Mouse (Mus musculus) embryonic facial prominence, embryonic 14.5 days (tissue): ENCODE results near the gene Pqlc2. TPM values are rescaled to one million over a fixed set of nuclear protein-coding genes. Genes with fewer than 3 reads are reported as not detected.

ENCODE experiments used
- ATAC-seq: fragments of 200-750 bp; cut with Nextera tagmentation; 2 replicates; pipeline ENCODE4 v1.8.0; 2017; ENCODE audit warnings: low read depth, moderate number of reproducible peaks, moderate TSS enrichment
- DNase-seq: peaks from one replicate; pipeline ENCODE4 v3.0.0-alpha.2; 2015; ENCODE audit warnings: low spot score
- H3K27ac ChIP-seq: fragments of 300-500 bp; sonication (generic); replicated peaks from 2 replicates; pipeline ENCODE4 v1.5.1; 2014; ENCODE audit warnings: low read depth, mild to moderate bottlenecking, low read length, moderate library complexity
- H3K27me3 ChIP-seq: fragments of 300-500 bp; sonication (generic); replicated peaks from 2 replicates; pipeline ENCODE4 v1.6.1; 2014; ENCODE audit warnings: low read length; ENCODE audit not compliant: control insufficient read depth, insufficient read depth
- H3K36me3 ChIP-seq: fragments of 300-500 bp; sonication (generic); 2 replicates; pipeline ENCODE4 v1.6.1; 2014; ENCODE audit warnings: low read length, mixed read lengths; ENCODE audit not compliant: control insufficient read depth, insufficient read depth
- H3K4me1 ChIP-seq: fragments of 300-500 bp; sonication (generic); 2 replicates; pipeline ENCODE4 v1.6.1; 2014; ENCODE audit warnings: antibody characterized with exemption, low read length; ENCODE audit not compliant: control insufficient read depth, insufficient read depth
- H3K4me2 ChIP-seq: fragments of 300-500 bp; sonication (generic); 2 replicates; pipeline ENCODE4 v1.6.1; 2014; ENCODE audit warnings: low read depth, mild to moderate bottlenecking, low read length, moderate library complexity, mixed read lengths
- H3K4me3 ChIP-seq: fragments of 300-500 bp; sonication (generic); 2 replicates; pipeline ENCODE4 v1.5.1; 2014; ENCODE audit warnings: low read depth, mild to moderate bottlenecking, low read length
- H3K9ac ChIP-seq: fragments of 300-500 bp; sonication (generic); 2 replicates; pipeline ENCODE4 v1.6.1; 2014; ENCODE audit warnings: low read depth, mild to moderate bottlenecking, low read length, moderate library complexity, mixed read lengths
- H3K9me3 ChIP-seq: fragments of 300-500 bp; sonication (generic); 2 replicates; pipeline ENCODE4 v1.6.1; 2016; ENCODE audit warnings: low read length; ENCODE audit not compliant: control insufficient read depth
- WGBS: fragments of 180-500 bp; shearing (Covaris S2); extraction: QIAGEN DNeasy Blood & Tissue Kit; methylation state at CpG from one replicate; pipeline ENCODE4 v1.1.7; 2014; 5-methylcytosine and 5-hydroxymethylcytosine counted together
- polyA plus RNA-seq: library from polyadenylated mRNA; unstranded; fragments of >200 nt; fragmentation: Nextera tagmentation; extraction: Ambion mirVana; gene quantifications from 2 replicates; pipeline ENCODE4 v1.2.1, GENCODE M21; 2014

Pqlc2 gene
- polyA plus RNA-seq, 1 experiment from 2014 or later = 10.9 TPM

DNA sequence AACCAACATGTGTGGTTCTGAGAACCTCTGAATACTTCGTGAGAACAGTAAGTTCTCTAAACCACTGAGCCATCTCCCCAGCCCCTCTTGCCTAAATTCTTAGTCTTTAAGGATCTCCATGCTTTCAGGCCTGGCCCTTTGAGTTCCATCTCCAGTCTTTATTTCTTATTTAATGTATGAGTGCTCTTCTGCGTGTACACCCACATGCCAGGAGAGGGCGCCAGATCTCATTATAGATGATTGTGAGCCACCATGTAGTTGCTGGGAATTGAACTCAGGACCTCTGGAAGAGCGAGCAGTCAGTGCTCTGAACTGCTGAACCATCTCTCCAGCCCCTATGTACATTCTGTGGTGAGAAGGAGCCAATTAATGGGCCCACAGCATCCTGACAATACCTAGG is 2.1 kb upstream of the Pqlc2 start:
- no peak for ATAC-seq
- H3K36me3 ChIP-seq = peaks cover 33% of the 10 kb centered on the region
- 51% methylated on average over 4 of the region's 4 CpGs for WGBS
- H3K4me3 ChIP-seq = no peak overlapping the region
- H3K4me2 ChIP-seq = no peak overlapping the region
- H3K4me1 ChIP-seq = peaks cover 12% of the 10 kb centered on the region
- H3K9me3 ChIP-seq = no peaks in the 10 kb centered on the region
- no peaks in the 10 kb centered on the region for H3K27me3 ChIP-seq
- H3K9ac ChIP-seq = no peak overlapping the region
- no peak overlapping the region for H3K27ac ChIP-seq
- DNase-seq = peak; percentile 23

DNA sequence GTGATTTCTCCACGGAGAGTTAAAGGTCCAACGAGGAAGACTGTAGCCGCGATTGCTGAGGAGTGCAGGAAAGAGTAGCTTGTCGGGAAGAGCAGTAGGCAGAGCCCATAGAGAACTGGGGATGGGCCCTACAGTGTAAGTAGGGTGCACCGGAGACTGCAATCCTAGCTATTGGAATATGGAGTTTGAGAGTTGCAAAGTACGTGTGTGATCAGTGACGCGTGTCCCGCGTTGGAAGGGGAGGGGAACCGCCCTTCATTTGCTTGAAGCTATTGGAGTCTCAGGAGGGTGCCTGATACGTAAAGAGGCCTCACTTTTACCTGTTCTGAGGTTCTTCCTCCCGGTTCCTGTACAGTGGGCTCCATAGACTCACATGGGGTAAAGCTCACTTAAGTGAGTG is 1.2 kb upstream of the Pqlc2 start:
- ATAC-seq = no peak
- WGBS = 15% methylated on average over 14 of the region's 14 CpGs
- Histone ChIP-seq H3K27ac (no peak overlapping the region), H3K4me2 (peak overlapping the region; percentile 93), H3K9ac (peak overlapping the region; percentile 91), H3K9me3 (no peaks in the 10 kb centered on the region), H3K4me1 (peaks cover 12% of the 10 kb centered on the region), H3K36me3 (peaks cover 24% of the 10 kb centered on the region), H3K4me3 (peak overlapping the region; percentile 95), H3K27me3 (no peaks in the 10 kb centered on the region)
- DNase-seq = no peak

GRCm38 (mm10) chr4:139310899-139311701 is 592 bp upstream of the Pqlc2 start:
- H3K4me3 ChIP-seq = peak overlapping the region; percentile 95
- H3K27me3 ChIP-seq = no peaks in the 10 kb centered on the region
- ATAC-seq (peak; percentile 73), DNase-seq (peak; percentile 46)
- H3K9me3 ChIP-seq = no peaks in the 10 kb centered on the region
- peak overlapping the region; percentile 65 for H3K27ac ChIP-seq
- H3K4me2 ChIP-seq = peak overlapping the region; percentile 93
- H3K36me3 ChIP-seq = peaks cover 20% of the 10 kb centered on the region
- peaks cover 12% of the 10 kb centered on the region for H3K4me1 ChIP-seq
- H3K9ac ChIP-seq = peak overlapping the region; percentile 91
- WGBS = under 1% methylated on average over 32 of the region's 53 CpGs

GRCm38 (mm10) chr4:139309651-139310050 is 857 bp downstream of the Pqlc2 start:
- Histone ChIP-seq H3K4me2 (peak overlapping the region; percentile 93), H3K4me1 (peaks cover 12% of the 10 kb centered on the region), H3K36me3 (peaks cover 16% of the 10 kb centered on the region; the same call in 1 of the 2 replicates), H3K4me3 (peak overlapping the region; percentile 95), H3K27ac (no peak overlapping the region), H3K9ac (peak overlapping the region; percentile 91), H3K9me3 (no peaks in the 10 kb centered on the region), H3K27me3 (no peaks in the 10 kb centered on the region)
- ATAC-seq (no peak), DNase-seq (no peak)
- WGBS = 21% methylated on average over 6 of the region's 6 CpGs

- Histone ChIP-seq H3K4me2 (no peak overlapping the region), H3K4me1 (peaks cover 12% of the 10 kb centered on the region), H3K27me3 (no peaks in the 10 kb centered on the region), H3K9me3 (no peaks in the 10 kb centered on the region), H3K36me3 (peaks cover 9% of the 10 kb centered on the region; the same call in 1 of the 2 replicates), H3K4me3 (no peak overlapping the region), H3K9ac (no peak overlapping the region), H3K27ac (no peak overlapping the region)
- no peak for ATAC-seq
- WGBS = 88% methylated on average over 4 of the region's 5 CpGs
- DNase-seq = no peak
Measured at GRCm38 (mm10) chr4:139307916-139308315, 2.6 kb downstream of the Pqlc2 start.

GRCm38 (mm10) chr4:139305521-139305920 is 5.0 kb downstream of the Pqlc2 start:
- Histone ChIP-seq H3K36me3 (peaks cover 31% of the 10 kb centered on the region; the same call in 1 of the 2 replicates), H3K4me1 (peaks cover 5% of the 10 kb centered on the region), H3K4me3 (no peak overlapping the region), H3K27me3 (no peaks in the 10 kb centered on the region), H3K9ac (no peak overlapping the region), H3K9me3 (no peaks in the 10 kb centered on the region), H3K27ac (no peak overlapping the region), H3K4me2 (no peak overlapping the region)
- WGBS = 88% methylated on average over 3 of the region's 3 CpGs
- ATAC-seq = no peak
- DNase-seq = no peak

DNA sequence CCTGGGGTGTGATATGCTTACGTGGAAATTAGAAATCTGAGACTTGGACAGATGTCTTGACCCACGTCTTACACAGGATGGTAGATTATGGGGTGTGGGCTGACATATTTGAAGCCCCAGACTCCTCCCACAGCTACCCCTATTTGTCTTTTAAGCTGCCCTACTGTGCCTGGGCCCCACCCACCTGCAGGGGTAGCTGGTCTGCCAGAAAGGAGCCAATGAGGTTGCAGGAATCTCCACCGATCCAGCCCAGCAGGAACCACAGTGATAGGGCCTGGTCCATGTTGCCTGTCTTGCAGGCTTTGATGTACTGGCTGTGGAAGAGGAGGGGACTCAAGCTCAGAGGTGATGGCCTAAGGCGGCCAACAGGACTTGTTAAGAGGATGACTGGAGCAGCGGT is 8.3 kb downstream of the Pqlc2 start:
- 55% methylated on average over 5 of the region's 5 CpGs for WGBS
- no peaks in the 10 kb centered on the region for H3K4me1 ChIP-seq
- no peaks in the 10 kb centered on the region for H3K9me3 ChIP-seq
- H3K27ac ChIP-seq = no peak overlapping the region
- DNase-seq (no peak), ATAC-seq (no peak)
- H3K36me3 ChIP-seq = peaks cover 51% of the 10 kb centered on the region; the same call in 1 of the 2 replicates
- no peaks in the 10 kb centered on the region for H3K27me3 ChIP-seq
- H3K9ac ChIP-seq = no peak overlapping the region
- no peak overlapping the region for H3K4me2 ChIP-seq
- no peak overlapping the region for H3K4me3 ChIP-seq

DNA sequence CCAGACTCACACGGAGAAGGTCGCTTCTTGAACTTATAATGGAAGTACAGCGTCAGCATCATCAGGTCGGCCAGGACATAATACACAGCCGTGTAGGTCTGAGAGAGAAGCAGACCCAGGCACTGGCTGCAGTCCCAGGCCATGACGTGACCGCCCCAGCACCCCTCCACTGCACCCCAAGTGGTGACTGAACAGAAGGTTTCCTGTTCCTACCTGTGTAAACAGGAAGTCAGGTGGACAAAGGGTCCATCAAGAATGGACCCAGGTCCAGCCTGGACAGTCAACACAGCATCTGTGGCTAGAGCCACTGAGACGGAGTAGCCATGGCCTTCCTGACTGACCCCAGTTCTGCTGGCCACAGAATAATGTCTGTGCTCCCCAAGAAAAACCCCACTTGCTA is 8.7 kb downstream of the Pqlc2 start:
- H3K4me3 ChIP-seq = no peak overlapping the region
- H3K9ac ChIP-seq = no peak overlapping the region
- H3K27ac ChIP-seq = no peak overlapping the region
- peaks cover 51% of the 10 kb centered on the region; the same call in 1 of the 2 replicates for H3K36me3 ChIP-seq
- no peak overlapping the region for H3K4me2 ChIP-seq
- ATAC-seq (no peak), DNase-seq (no peak)
- H3K4me1 ChIP-seq = no peaks in the 10 kb centered on the region
- 88% methylated on average over 8 of the region's 8 CpGs for WGBS
- H3K9me3 ChIP-seq = no peaks in the 10 kb centered on the region
- no peaks in the 10 kb centered on the region for H3K27me3 ChIP-seq
